Mouse (Mus musculus): ENCODE data around the gene Scn10a.

GRCm38 (mm10) chr9:119686187-119686586 lies 32.9 kb downstream of the Scn10a start:
- TF ChIP-seq CTCF (IDR thresholded peaks at IDR 0.05; ENCODE audit: control insufficient read depth, insufficient read depth, insufficient replicate concordance, low read depth, low read length), result peak; percentile 87; the same call in 1 of the 2 replicates
- TF ChIP-seq POLR2A (IDR thresholded peaks at IDR 0.05; ENCODE audit: control insufficient read depth, low read depth, low read length), result no peak

All from testis, adult 2 months (tissue).